Mouse (Mus musculus): ENCODE measurements around the gene Pccb. TPM values are rescaled to one million over a fixed set of nuclear protein-coding genes. Genes with fewer than 3 reads are reported as not detected.

Pccb gene
- polyA plus RNA-seq, 1 experiment, result 27.3 TPM

- no peak overlapping the region for H3K27ac ChIP-seq (ENCODE audit: insufficient read depth, low read length)
- TF ChIP-seq CTCF (IDR thresholded peaks at IDR 0.05; ENCODE audit: borderline replicate concordance, insufficient read depth, low read length), result no peak
- no peak for TF ChIP-seq POLR2A (IDR thresholded peaks at IDR 0.05; ENCODE audit: low read depth, low read length)
- H3K4me1 ChIP-seq (ENCODE audit: control insufficient read depth, insufficient read depth, low read length), result no peaks in the 10 kb centered on the region
- no peak overlapping the region for H3K4me3 ChIP-seq (ENCODE audit: insufficient read depth, low read length)
These were observed 15.9 kb downstream of the Pccb start for GRCm38 (mm10) chr9:101018768-101019167.

DNA sequence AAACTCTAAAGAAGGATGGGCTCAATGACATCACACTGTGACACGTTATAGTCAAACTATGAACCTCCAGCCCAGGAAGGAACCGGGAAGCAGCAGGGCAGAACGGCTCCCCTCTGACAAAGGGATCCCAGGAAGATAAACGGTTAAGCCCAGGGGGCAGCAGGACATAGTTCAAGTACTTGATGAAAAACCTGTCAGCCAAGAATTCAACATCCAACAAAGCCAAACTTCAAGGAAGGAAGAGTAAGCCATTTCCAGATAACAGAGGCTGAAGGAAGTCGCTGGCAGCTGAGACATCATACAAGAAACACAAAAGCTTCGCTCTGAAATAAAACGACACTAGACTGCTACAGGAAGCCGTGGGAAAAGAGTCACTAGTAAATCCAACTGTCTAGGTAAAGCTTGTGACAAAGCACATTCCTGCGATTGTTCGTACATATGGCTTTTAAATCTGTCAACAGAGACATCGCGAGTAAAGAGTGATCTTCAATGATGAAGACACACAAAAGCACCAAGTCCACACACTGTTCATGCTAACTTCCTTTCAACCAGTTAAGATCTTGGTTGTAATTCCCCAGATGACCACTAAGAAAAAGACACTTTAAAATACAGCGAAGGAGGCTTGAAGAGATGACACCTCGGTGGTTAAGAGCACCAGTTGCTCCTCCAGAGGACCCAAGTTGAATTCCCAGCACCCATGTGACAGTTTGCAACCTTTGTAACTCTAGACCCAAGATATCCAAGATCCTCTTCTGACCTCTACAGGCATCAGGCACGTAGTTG, 16.8 kb downstream of the Pccb start:
- no peak for TF ChIP-seq CTCF (IDR thresholded peaks at IDR 0.05; ENCODE audit: borderline replicate concordance, insufficient read depth, low read length)
- Histone ChIP-seq H3K4me1 (ENCODE audit: control insufficient read depth, insufficient read depth, low read length) (no peaks in the 10 kb centered on the region), H3K4me3 (ENCODE audit: insufficient read depth, low read length) (no peak overlapping the region), H3K27ac (ENCODE audit: insufficient read depth, low read length) (peak overlapping the region; percentile 52; the same call in 1 of the 2 replicates)

DNA sequence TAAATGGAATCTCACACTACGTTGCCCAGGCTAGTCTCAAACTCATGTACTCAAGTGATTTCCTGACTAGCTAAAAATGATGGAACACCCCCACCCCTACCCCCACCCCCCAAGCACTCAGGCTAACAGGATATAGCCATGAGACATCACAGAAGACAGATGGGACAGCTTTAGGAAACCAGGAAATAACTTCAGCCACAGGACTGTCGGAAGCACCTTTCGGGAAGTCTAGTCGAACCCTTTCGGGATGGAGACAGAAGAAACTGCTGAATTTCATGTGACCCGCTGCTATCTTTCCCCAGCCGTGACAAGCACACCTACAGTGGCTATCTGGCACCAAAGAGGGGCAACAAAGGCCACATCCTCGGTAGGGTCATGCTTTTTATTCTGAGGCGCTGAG, 19.4 kb downstream of the Pccb start:
- TF ChIP-seq POLR2A (IDR thresholded peaks at IDR 0.05; ENCODE audit: low read depth, low read length), result no peak
- no peak for TF ChIP-seq CTCF (IDR thresholded peaks at IDR 0.05; ENCODE audit: borderline replicate concordance, insufficient read depth, low read length)
- Histone ChIP-seq H3K4me3 (ENCODE audit: insufficient read depth, low read length) (no peak overlapping the region), H3K4me1 (ENCODE audit: control insufficient read depth, insufficient read depth, low read length) (no peaks in the 10 kb centered on the region), H3K27ac (ENCODE audit: insufficient read depth, low read length) (no peak overlapping the region)

DNA sequence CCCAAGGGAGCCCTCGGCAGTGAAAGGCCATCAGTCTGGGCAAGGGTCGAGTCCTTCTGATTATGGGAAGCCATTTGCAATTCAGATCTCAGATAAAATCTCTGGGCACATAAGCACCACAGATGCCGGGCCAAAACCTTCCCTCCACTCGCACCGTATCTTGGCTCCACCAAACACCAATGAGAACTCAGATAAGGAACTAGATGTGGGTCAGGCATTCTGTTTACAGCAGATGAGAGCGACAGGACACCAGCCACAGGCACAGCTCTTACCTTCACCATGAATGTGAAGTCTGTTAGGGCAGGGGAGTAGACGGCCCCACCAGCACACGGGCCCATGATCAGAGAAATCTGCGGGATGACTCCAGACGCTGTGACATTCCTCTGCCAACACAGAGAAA, 22.3 kb downstream of the Pccb start:
- Histone ChIP-seq H3K4me3 (ENCODE audit: insufficient read depth, low read length) (no peak overlapping the region), H3K4me1 (ENCODE audit: control insufficient read depth, insufficient read depth, low read length) (no peaks in the 10 kb centered on the region), H3K27ac (ENCODE audit: insufficient read depth, low read length) (no peak overlapping the region)
- TF ChIP-seq POLR2A (IDR thresholded peaks at IDR 0.05; ENCODE audit: low read depth, low read length), result no peak
- TF ChIP-seq CTCF (IDR thresholded peaks at IDR 0.05; ENCODE audit: borderline replicate concordance, insufficient read depth, low read length), result no peak

GRCm38 (mm10) chr9:101005866-101006265, 28.8 kb downstream of the Pccb start:
- no peak for TF ChIP-seq CTCF (IDR thresholded peaks at IDR 0.05; ENCODE audit: borderline replicate concordance, insufficient read depth, low read length)
- TF ChIP-seq POLR2A (IDR thresholded peaks at IDR 0.05; ENCODE audit: low read depth, low read length), result no peak
- Histone ChIP-seq H3K4me3 (ENCODE audit: insufficient read depth, low read length) (no peak overlapping the region), H3K27ac (ENCODE audit: insufficient read depth, low read length) (no peak overlapping the region), H3K4me1 (ENCODE audit: control insufficient read depth, insufficient read depth, low read length) (no peaks in the 10 kb centered on the region)

DNA sequence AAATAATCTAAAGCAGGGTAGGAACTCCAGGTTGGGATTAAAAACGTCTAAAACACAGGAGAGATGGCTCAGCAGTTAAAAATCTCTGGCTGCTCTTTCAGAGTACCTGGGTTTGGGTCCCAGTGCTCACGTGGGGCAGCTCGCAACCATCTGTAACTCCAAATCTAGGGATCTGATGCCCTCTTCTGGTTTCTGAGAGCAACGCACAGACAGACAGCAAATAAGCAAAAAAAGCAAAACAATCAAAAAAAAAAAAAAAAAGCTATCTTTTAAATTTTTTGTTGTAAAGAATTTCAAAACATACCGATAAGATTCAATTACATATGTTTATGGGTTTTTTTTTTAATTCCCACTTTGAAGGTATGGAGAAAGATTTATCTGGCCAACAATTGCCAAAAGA, 31.4 kb downstream of the Pccb start:
- no peak for TF ChIP-seq CTCF (IDR thresholded peaks at IDR 0.05; ENCODE audit: borderline replicate concordance, insufficient read depth, low read length)
- TF ChIP-seq POLR2A (IDR thresholded peaks at IDR 0.05; ENCODE audit: low read depth, low read length), result no peak
- H3K4me1 ChIP-seq (ENCODE audit: control insufficient read depth, insufficient read depth, low read length), result no peaks in the 10 kb centered on the region
- no peak overlapping the region for H3K4me3 ChIP-seq (ENCODE audit: insufficient read depth, low read length)
- no peak overlapping the region for H3K27ac ChIP-seq (ENCODE audit: insufficient read depth, low read length)

GRCm38 (mm10) chr9:101002841-101003240, 31.9 kb downstream of the Pccb start:
- no peaks in the 10 kb centered on the region for H3K4me1 ChIP-seq (ENCODE audit: control insufficient read depth, insufficient read depth, low read length)
- no peak overlapping the region for H3K4me3 ChIP-seq (ENCODE audit: insufficient read depth, low read length)
- TF ChIP-seq CTCF (IDR thresholded peaks at IDR 0.05; ENCODE audit: borderline replicate concordance, insufficient read depth, low read length) (no peak), POLR2A (IDR thresholded peaks at IDR 0.05; ENCODE audit: low read depth, low read length) (no peak)
- H3K27ac ChIP-seq (ENCODE audit: insufficient read depth, low read length), result no peak overlapping the region

GRCm38 (mm10) chr9:101002053-101002452, 32.6 kb downstream of the Pccb start:
- TF ChIP-seq CTCF (IDR thresholded peaks at IDR 0.05; ENCODE audit: borderline replicate concordance, insufficient read depth, low read length) (no peak), POLR2A (IDR thresholded peaks at IDR 0.05; ENCODE audit: low read depth, low read length) (no peak)
- Histone ChIP-seq H3K4me3 (ENCODE audit: insufficient read depth, low read length) (no peak overlapping the region), H3K27ac (ENCODE audit: insufficient read depth, low read length) (no peak overlapping the region), H3K4me1 (ENCODE audit: control insufficient read depth, insufficient read depth, low read length) (no peaks in the 10 kb centered on the region)

GRCm38 (mm10) chr9:100997138-100997537, 37.6 kb downstream of the Pccb start:
- Histone ChIP-seq H3K4me1 (ENCODE audit: control insufficient read depth, insufficient read depth, low read length) (no peaks in the 10 kb centered on the region), H3K27ac (ENCODE audit: insufficient read depth, low read length) (no peak overlapping the region), H3K4me3 (ENCODE audit: insufficient read depth, low read length) (no peak overlapping the region)
- TF ChIP-seq POLR2A (IDR thresholded peaks at IDR 0.05; ENCODE audit: low read depth, low read length), result no peak
- no peak for TF ChIP-seq CTCF (IDR thresholded peaks at IDR 0.05; ENCODE audit: borderline replicate concordance, insufficient read depth, low read length)

DNA sequence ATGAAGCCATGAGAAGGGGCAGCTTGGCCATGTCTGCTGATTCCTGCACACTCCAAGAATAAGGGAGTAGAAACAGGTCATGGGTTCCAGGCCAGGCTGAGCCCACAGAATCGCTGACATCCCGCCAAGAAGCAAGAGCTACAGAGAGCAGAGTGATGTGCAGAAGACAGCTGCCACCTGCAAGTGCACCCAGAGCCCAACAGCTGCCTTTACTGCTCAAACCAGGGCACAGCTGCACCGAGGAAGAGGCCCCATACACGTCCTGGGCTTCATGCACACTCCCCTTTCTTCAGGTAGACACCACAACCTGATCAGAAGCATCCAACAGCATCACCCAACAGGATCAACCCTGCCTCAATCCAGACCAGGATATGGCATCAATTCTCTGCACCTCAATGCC, 40.8 kb downstream of the Pccb start:
- H3K4me1 ChIP-seq (ENCODE audit: control insufficient read depth, insufficient read depth, low read length), result no peaks in the 10 kb centered on the region
- TF ChIP-seq CTCF (IDR thresholded peaks at IDR 0.05; ENCODE audit: borderline replicate concordance, insufficient read depth, low read length), result no peak
- TF ChIP-seq POLR2A (IDR thresholded peaks at IDR 0.05; ENCODE audit: low read depth, low read length), result no peak
- no peak overlapping the region for H3K4me3 ChIP-seq (ENCODE audit: insufficient read depth, low read length)
- no peak overlapping the region for H3K27ac ChIP-seq (ENCODE audit: insufficient read depth, low read length)

Data from embryonic fibroblast, embryonic 13.5 days (primary cell).